ENCODE assay signal across 21 mouse cellular contexts in the genomic region with DNA sequence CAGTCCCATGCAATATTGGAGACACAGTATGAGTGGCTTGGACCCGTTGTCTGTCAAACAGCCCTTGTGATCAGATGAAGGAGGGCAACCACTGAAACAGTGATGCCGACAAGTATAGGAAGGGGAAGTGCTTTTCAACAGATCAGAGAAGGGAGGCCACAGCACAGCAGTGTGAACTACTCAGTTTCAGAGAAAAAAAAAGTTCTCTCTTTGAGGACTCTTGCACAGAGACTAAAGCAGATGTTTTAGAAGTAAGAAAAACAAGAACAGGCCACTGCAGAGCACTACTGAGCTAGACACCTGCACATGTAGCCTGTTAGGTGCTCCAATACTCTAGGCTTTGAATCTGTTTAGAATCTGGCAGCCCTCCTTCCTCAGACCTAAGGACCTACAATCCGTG.
DNase-seq lines count a peak whose midpoint lies in the region; ATAC-seq lines count a peak whose summit lies in the region.
"Had no signal": no experiment of that assay in that cellular context is flagged by ENCODE, and none has a peak within 500 bp of the region (broad histone marks: within the 10 kb centered on the region; RNA-seq: fewer than 3 reads in every experiment).

No protein-coding gene starts in this region.

- DNase-seq in A20 (ENCODE audit: low read depth, low spot score) = peak; percentile 41
- peak; percentile 58 for DNase-seq in thymus, postnatal 0 days (ENCODE audit: low spot score)
- peak; percentile 4 to 13 for DNase-seq in thymus, postnatal 36 days
- no peak for DNase-seq in spleen, adult 18-20 months
- no peak for DNase-seq in urinary bladder, postnatal 25 days (ENCODE audit: low spot score)
- DNase-seq: adrenal gland, postnatal 10 days; adrenal gland, postnatal 36 days; cerebellum, adult 18-20 months; cerebellum, adult 9-10 months; cerebellum, postnatal 14 days; gastrocnemius, postnatal 10 days; gastrocnemius, postnatal 36 days; heart, adult 2 months; heart, postnatal 10 days; heart, postnatal 36 days had no signal

- ATAC-seq in megakaryocyte progenitor cell, adult 5-6 weeks (replicated peaks; ENCODE audit: poor library complexity) = peak; percentile 40; the same call in 1 of the 2 replicates
- ATAC-seq in inflammation-experienced regulatory T-cells, adult 6 months = no peak
- ATAC-seq: CD4-positive, CD25-positive, alpha-beta regulatory T cell, adult 4 months; forebrain, embryonic 13.5 days; forebrain, embryonic 16.5 days; hindbrain, embryonic 16.5 days had no signal

Comparison
In these comparisons a context has a peak if more than half of its experiments do, and no peak if none do; other contexts are left out.
1. DNase-seq: peak in A20 (single experiment), thymus, postnatal 0 days (single experiment) and thymus, postnatal 36 days (2 of 2); none in spleen, adult 18-20 months (0 of 2) and urinary bladder, postnatal 25 days (single experiment).